Mouse (Mus musculus): ENCODE results near the gene Atp5d. TPM values are rescaled to one million over a fixed set of nuclear protein-coding genes. Genes with fewer than 3 reads are reported as not detected.

Gene Atp5d
- total RNA-seq (2015; ENCODE audit: low replicate concordance) (89.3 and 94.8 TPM in 2 replicates), total RNA-seq (2017; ENCODE audit: low replicate concordance) (19.4 and 39.9 TPM in 2 replicates)

DNA sequence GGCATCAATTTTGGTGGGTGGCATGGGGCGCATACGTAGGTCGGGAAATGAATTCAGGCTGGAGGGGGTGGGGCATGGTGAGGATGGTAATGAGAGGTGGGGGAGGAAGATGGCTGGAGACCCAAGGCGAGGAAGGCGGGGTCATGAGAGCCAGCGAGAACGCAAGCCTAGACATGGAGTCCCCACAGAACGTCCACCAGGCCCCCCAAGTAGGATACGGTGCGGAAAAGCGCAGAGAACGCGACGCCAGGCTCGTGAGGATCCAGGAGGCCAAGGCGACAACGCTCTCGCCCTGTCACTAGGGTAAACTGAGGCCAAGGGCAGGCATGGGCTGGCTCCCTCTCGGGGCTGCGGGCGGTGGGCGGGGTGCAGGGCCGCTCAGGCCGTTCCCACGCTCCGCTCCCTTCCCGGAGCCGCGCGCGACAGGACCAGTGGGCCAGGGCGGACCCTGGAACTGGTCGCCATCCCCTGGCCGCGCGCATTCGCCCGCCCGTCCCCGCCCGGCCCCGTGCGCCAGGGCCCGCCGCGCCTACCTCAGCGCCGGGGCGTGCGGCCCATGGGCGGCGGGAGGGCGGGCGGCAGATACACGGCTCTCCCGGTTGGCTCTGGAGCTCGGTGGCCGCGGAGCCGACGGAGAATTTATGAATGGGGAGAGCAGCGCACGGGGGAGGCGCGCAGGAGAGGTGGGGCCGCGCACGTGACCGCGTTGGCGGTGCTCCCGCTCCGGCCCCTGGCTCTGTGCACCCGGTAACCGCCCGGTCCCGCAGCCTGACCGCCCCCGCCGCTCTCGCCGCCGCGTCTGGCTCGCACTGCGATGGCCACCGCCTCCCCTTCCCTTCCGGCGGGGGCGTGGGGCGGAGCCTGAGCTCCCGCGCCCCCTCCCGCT lies at the start of gene Atp5d:
TSS of gene Atp5d (plus strand) at position 80 of the 886 bp plus-strand sequence.
- ATAC-seq (replicated peaks; ENCODE audit: low FRiP score, poor library complexity, severe bottlenecking), result peak; percentile 17

DNA sequence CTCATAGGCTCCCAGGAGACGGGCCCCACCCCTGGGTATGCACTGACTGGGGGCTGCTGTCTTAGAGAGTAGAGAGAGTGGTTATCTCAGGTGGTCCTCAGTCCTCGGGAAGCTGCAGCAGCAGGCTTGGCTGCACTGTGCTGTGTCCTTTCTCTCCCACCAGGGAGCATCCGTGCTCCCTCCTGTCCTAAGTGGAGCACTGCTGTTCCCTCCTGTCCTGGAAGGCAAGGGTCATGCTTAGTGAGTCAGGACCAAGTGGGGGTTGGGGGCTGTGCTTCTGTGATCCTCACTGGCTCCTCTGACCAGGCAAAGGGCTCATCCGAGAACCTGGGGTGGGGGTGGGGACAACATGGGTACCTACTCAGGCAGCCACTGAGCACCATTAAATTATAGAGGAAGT lies 49.3 kb upstream of the Atp5d start:
- ATAC-seq (replicated peaks; ENCODE audit: low FRiP score, poor library complexity, severe bottlenecking), result no peak

- ATAC-seq (replicated peaks; ENCODE audit: low FRiP score, poor library complexity, severe bottlenecking), result no peak
These were observed 46.9 kb upstream of the Atp5d start for GRCm38 (mm10) chr10:80091527-80091926.

DNA sequence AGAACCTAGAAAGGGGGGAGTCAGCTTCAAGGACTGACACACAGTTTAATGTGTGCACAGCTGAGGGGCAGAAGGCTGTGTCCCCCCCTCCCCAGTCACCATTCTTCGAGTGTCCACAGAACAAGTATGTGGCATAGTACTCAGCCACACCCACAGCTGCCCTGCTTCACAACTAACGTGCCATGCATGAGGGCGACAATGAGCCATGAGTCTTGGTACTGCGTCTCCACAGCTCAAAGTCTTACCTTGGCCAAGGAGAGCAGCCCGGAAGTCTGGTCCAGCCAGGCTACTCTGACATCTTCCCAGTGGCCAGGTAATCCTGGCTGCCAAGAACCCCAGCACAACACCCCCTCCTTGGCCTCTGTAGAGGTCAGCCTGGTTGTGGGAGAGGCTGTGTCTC lies 45.7 kb upstream of the Atp5d start:
- no peak for ATAC-seq (replicated peaks; ENCODE audit: low FRiP score, poor library complexity, severe bottlenecking)

- ATAC-seq (replicated peaks; ENCODE audit: low FRiP score, poor library complexity, severe bottlenecking), result no peak
These were observed 44.3 kb upstream of the Atp5d start for GRCm38 (mm10) chr10:80094085-80094484.

DNA sequence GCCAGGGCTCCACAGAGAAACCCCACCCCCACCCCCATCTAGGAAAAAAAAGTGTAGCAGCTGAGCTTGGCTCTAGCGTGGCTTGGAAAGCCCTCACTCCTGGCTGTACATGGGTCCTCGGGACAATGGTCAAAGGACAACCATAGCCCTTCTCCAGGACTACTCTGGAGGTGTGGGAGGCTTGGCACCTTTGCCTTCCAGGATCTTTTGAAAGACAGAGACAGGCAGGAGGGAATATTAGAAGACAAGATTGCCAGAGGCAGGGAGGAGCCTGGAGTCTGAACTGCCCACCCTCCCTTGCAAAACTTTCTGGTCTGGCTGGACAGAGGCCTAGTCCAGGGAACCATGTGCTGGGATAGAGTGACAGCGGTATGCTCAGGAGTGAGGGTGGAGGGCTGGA lies 43.7 kb upstream of the Atp5d start:
- no peak for ATAC-seq (replicated peaks; ENCODE audit: low FRiP score, poor library complexity, severe bottlenecking)

DNA sequence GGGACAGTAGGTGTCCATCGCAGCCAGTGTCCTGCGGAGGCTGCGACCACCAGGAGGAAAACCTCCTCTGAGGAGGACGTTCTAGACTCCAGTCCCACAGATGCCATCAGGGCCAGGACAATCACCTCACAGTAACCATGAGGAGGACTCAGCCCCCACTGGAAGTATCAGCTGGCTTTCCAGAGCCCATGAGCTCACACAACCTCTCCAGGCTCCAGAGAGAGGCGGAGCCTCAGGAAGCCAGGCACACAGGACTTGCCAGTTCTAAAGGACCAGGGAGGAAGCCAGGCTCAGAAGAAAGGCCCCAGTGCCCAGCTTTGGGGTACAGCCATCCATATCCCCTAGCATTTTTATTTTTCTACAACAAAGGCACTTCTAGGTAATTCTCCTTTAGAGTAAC lies 42.9 kb upstream of the Atp5d start:
- no peak for ATAC-seq (replicated peaks; ENCODE audit: low FRiP score, poor library complexity, severe bottlenecking)

- ATAC-seq (replicated peaks; ENCODE audit: low FRiP score, poor library complexity, severe bottlenecking), result no peak
These were observed 41.2 kb upstream of the Atp5d start for GRCm38 (mm10) chr10:80097275-80097674.

- ATAC-seq (replicated peaks; ENCODE audit: low FRiP score, poor library complexity, severe bottlenecking), result no peak
These were observed 39.8 kb upstream of the Atp5d start for GRCm38 (mm10) chr10:80098630-80099029.

DNA sequence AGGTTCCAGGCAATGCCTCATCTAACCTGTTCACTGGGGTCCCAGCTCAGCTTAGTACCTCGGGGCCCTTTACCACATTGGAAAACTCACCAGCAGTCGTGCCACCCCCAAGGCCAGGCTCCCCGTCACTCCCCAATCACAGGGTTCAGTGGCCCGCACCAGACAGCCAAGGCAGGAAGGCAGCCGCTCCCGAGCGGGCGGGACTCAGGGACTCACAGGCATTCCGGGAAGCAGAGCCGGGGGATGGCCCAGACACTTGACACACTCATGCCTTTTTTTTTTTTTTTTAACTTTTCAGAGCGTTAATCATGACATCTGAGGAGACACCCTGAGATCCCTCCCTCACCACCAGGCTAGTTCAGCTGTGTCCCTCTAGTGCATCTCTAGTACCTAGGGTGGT lies 37.5 kb upstream of the Atp5d start:
- 0 out of 2 replicates have a peak, but pooled peaks have one; percentile 8 for ATAC-seq (replicated peaks; ENCODE audit: low FRiP score, poor library complexity, severe bottlenecking)

- peak; percentile 87 for ATAC-seq (replicated peaks; ENCODE audit: low FRiP score, poor library complexity, severe bottlenecking)
These were observed 36.1 kb upstream of the Atp5d start for GRCm38 (mm10) chr10:80102216-80102915.

GRCm38 (mm10) chr10:80103032-80103431 lies 35.4 kb upstream of the Atp5d start:
- peak; percentile 74 for ATAC-seq (replicated peaks; ENCODE audit: low FRiP score, poor library complexity, severe bottlenecking)

DNA sequence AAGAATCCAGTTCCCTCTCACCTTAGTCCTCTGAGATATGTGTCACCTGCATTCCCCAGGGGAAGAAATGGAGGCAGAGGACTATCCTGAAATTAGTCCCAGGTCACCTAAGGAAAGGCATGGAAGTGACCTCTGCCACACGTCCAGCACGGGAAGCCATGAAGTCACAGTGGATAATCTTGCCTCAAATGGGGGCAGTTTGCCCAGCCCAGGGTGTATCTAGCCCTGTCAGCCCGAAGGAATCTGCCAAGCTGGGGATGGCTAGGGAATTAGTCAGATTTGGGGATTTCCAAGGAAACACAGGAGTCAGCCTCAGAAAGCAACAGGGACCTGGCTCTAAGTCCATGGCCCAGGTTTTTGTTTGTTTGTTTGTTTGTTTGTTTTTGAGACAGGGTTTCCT lies 34.3 kb upstream of the Atp5d start:
- no peak for ATAC-seq (replicated peaks; ENCODE audit: low FRiP score, poor library complexity, severe bottlenecking)

DNA sequence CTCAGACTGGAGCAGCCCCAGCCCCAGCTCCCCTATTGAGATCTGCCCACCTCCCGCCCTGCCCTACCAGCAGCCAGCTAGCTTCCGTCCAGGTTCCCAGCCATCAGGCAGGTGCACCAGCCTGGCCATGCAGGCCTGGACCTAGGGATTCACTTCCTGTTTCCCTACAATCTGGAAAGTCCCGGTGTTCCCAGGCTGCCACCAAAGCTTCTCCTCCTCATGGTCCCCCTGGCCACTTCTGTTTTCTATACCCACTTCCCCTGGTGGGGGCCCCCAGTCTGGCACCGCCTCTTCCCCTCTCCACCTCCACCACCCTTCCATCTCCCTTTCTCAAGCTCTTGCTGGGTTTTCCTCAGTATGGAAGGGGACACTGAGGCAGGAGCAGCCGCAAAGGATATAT lies 33.0 kb upstream of the Atp5d start, which contains the start of gene Sbno2:
TSS of gene Sbno2 (minus strand) at position 112 of the 400 bp plus-strand sequence.
- ATAC-seq (replicated peaks; ENCODE audit: low FRiP score, poor library complexity, severe bottlenecking), result no peak

DNA sequence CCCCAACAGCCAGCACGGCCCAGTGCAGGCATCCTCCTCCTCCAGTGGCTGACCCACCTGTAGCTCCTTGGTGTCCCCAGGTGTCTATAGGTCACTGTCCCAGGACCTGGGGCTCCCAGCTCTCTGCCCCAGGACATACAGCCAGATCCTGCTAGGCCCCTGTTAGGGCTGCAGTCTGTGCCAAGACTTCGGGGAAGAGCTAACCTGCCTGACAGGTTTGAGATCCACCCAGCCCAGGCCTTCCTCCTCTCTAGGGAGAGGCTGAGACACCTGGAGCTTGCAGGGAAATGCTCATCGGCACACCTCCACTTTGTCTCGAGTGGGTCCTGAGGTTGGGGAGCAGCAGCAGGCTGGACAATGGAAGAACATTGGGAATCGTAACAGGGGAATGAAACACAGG lies 32.5 kb upstream of the Atp5d start:
- no peak for ATAC-seq (replicated peaks; ENCODE audit: low FRiP score, poor library complexity, severe bottlenecking)

DNA sequence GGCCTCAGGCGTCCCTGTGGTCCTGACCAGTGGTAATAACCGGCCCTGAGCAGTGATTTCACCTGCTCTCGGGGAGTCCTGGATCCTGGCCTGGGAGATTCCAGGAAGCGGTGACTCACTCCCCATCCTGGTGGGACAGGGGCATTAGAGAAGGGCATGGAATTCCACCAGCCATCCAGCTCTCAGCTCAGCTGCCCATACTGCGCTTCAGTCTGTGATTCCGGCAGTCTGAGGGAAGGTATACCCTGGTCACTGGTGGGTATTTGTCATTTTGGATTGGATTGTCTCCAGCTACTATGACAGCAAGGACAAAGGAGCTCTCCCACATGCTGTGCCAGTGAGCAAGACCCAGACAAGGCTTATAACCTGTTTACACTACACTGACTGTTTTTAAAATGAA lies 30.8 kb upstream of the Atp5d start:
- ATAC-seq (replicated peaks; ENCODE audit: low FRiP score, poor library complexity, severe bottlenecking), result no peak

GRCm38 (mm10) chr10:80114341-80115284 lies 23.8 kb upstream of the Atp5d start:
- peak; percentile 59 for ATAC-seq (replicated peaks; ENCODE audit: low FRiP score, poor library complexity, severe bottlenecking)

DNA sequence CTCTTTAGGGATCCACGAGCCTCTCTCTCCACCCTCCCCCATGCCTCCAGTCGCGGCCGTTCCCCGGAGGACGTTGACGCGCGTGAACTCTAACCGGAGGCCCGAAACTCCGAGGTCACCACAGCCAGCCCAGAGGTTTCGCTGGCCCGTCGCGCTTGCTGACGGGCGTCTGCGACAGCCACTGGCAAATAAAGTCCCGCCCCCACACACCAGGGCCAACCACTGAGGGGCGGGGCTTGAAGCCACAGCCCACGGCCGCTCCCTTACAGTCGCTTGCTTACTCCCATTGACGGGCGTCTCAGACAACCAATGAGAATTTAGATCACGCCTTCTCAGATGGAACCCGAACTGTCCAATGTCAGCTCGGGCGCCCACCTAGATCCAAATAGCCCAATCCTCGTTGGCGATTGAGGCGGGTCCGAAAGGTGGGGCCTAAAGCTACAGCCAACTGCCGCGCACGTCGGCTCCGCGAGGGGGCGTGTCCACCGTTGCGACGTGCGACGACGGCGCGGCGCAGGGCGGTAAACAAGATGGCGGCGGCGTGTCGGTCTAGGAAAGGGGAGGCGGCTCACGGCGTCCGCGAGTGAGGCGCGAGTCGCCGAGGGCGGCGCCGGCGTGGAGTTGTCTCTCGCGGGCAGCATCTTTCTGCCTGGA lies 23.0 kb upstream of the Atp5d start, which contains the start of gene Stk11:
TSS of gene Stk11 (plus strand) at position 514 of the 654 bp plus-strand sequence.
- ATAC-seq (replicated peaks; ENCODE audit: low FRiP score, poor library complexity, severe bottlenecking), result peak; percentile 79

DNA sequence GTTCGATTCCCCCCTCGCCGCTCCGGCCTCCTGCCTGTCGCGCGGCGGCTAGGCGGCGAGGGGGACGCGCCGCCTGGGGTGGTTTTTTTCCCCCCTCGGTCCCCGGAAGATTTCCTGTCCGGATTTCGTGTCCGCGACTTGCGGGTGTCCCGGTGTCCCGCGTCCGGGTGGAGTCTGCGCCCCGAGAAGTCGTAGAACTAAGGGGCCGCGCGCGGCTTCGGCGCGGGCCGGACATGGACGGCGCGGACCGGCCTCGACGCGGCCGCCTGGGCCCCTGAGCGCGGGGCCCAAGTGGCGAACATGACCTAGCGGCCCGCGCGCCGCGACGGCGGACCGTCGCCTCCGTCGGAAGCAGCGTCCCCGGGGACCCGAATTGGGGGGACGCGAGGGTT lies 22.5 kb upstream of the Atp5d start:
- ATAC-seq (replicated peaks; ENCODE audit: low FRiP score, poor library complexity, severe bottlenecking), result no peak
